ENCODE assay signal across 11 mouse cellular contexts in genomic region chr11:53759545-53760406, GRCm38 (mm10). TPM values are rescaled to one million over a fixed set of nuclear protein-coding genes. Genes with fewer than 3 reads are reported as not detected.
A peak's percentile ranks its signal among the peaks of the same experiment; 100 is the strongest.
DNase-seq lines count a peak whose midpoint lies in the region; ATAC-seq and TF ChIP-seq lines count a peak whose summit lies in the region.
"Had no signal": no experiment of that assay in that cellular context is flagged by ENCODE, and none has a peak within 500 bp of the region (broad histone marks: within the 10 kb centered on the region; RNA-seq: fewer than 3 reads in every experiment).

No protein-coding gene starts in this region.

- H3K9me3 ChIP-seq in neural tube, embryonic 12.5 days, result no peaks in the 10 kb centered on the region
- no peaks in the 10 kb centered on the region for H3K9me3 ChIP-seq in hindbrain, embryonic 12.5 days (replicated peaks)
- no peaks in the 10 kb centered on the region for H3K9me3 ChIP-seq in stomach, embryonic 15.5 days
- H3K9me3 ChIP-seq: G1E; liver, embryonic 13.5 days had no signal

- peak overlapping the region; percentile 51 for H3K27ac ChIP-seq in heart, adult 2 months
- no peak overlapping the region for H3K27ac ChIP-seq in neural tube, embryonic 12.5 days
- no peak overlapping the region for H3K27ac ChIP-seq in hindbrain, embryonic 12.5 days
- H3K27ac ChIP-seq in stomach, embryonic 15.5 days, result peak overlapping the region; percentile 70
- H3K27ac ChIP-seq: liver, embryonic 13.5 days had no signal

- 47% methylated on average over 22 of the region's 22 CpGs for WGBS in heart, adult 2 months
- 12% methylated on average over 22 of the region's 22 CpGs for WGBS in neural tube, embryonic 12.5 days
- 4% methylated on average over 22 of the region's 22 CpGs for WGBS in hindbrain, embryonic 12.5 days
- WGBS in stomach, embryonic 15.5 days, result 25% methylated on average over 22 of the region's 22 CpGs

- no peaks in the 10 kb centered on the region for H3K36me3 ChIP-seq in heart, adult 2 months (ENCODE audit: control insufficient read depth, insufficient read depth, low read length)
- H3K36me3 ChIP-seq in neural tube, embryonic 12.5 days, result no peaks in the 10 kb centered on the region
- no peaks in the 10 kb centered on the region for H3K36me3 ChIP-seq in hindbrain, embryonic 12.5 days
- H3K36me3 ChIP-seq in stomach, embryonic 15.5 days, result no peaks in the 10 kb centered on the region
- H3K36me3 ChIP-seq: G1E; liver, embryonic 13.5 days had no signal

- DNase-seq in heart, adult 2 months, result peak in 1 of 2 experiments; percentile 25
- no peak for DNase-seq in heart, postnatal 36 days
- no peak for DNase-seq in neural tube, embryonic 10.5 days (ENCODE audit: extremely low spot score, low spot score)
- no peak for DNase-seq in adrenal gland, adult 8-10 months
- DNase-seq: liver, embryonic 13.5 days had no signal

- TF ChIP-seq CTCF in heart, adult 2 months (IDR thresholded peaks at IDR 0.05), result no peak

- no peak overlapping the region for H3K9ac ChIP-seq in heart, adult 2 months (ENCODE audit: low read depth, low read length)
- H3K9ac ChIP-seq in neural tube, embryonic 12.5 days, result no peak overlapping the region
- H3K9ac ChIP-seq in hindbrain, embryonic 12.5 days, result no peak overlapping the region
- no peak overlapping the region for H3K9ac ChIP-seq in stomach, embryonic 15.5 days
- H3K9ac ChIP-seq: liver, embryonic 13.5 days had no signal

- no peaks in the 10 kb centered on the region for H3K27me3 ChIP-seq in heart, adult 2 months (ENCODE audit: control insufficient read depth, insufficient read depth, low read length)
- peaks cover 45% of the 10 kb centered on the region for H3K27me3 ChIP-seq in neural tube, embryonic 12.5 days (replicated peaks)
- peaks cover 50% of the 10 kb centered on the region for H3K27me3 ChIP-seq in hindbrain, embryonic 12.5 days
- H3K27me3 ChIP-seq in stomach, embryonic 15.5 days (replicated peaks), result no peaks in the 10 kb centered on the region

- intact Hi-C loops in heart, adult 2 months (cut with DNase I), result loop anchor here (10.0 kb wide), 1 partner anchor 355 kb away; no protein-coding TSS in a partner anchor
- intact Hi-C loops in heart, postnatal 36 days (cut with DNase I), result loop anchor here (10.0 kb wide), 1 partner anchor 345 kb away; the partner anchor contains the start of gene P4ha2

- no peak for ATAC-seq in neural tube, embryonic 12.5 days (ENCODE audit: low FRiP score, low read depth)
- no peak for ATAC-seq in hindbrain, embryonic 12.5 days (ENCODE audit: low FRiP score)
- no peak for ATAC-seq in stomach, embryonic 15.5 days (ENCODE audit: insufficient read depth, low FRiP score, low read depth)
- no peak for ATAC-seq in frontal cortex, adult (ENCODE audit: low TSS enrichment)

- TF ChIP-seq POLR2A in heart, adult 2 months (IDR thresholded peaks at IDR 0.05; ENCODE audit: insufficient read depth, low read depth, low read length), result no peak

- H3K4me2 ChIP-seq in neural tube, embryonic 12.5 days (replicated peaks), result peak overlapping the region; percentile 12; the same call in 1 of the 2 replicates
- peak overlapping the region; percentile 21; the same call in 1 of the 2 replicates for H3K4me2 ChIP-seq in hindbrain, embryonic 12.5 days (replicated peaks)
- peak overlapping the region; percentile 8 for H3K4me2 ChIP-seq in stomach, embryonic 15.5 days
- H3K4me2 ChIP-seq: liver, embryonic 13.5 days had no signal

- H3K4me1 ChIP-seq in heart, adult 2 months (ENCODE audit: control insufficient read depth, insufficient read depth, low read length), result peaks cover 34% of the 10 kb centered on the region
- H3K4me1 ChIP-seq in neural tube, embryonic 12.5 days, result peaks cover 14% of the 10 kb centered on the region
- H3K4me1 ChIP-seq in hindbrain, embryonic 12.5 days, result peaks cover 29% of the 10 kb centered on the region
- peaks cover 55% of the 10 kb centered on the region for H3K4me1 ChIP-seq in stomach, embryonic 15.5 days

- no peak for TF ChIP-seq EP300 in heart, adult 2 months (IDR thresholded peaks at IDR 0.05; ENCODE audit: insufficient read depth, low read depth, low read length)

- H3K4me3 ChIP-seq in heart, adult 2 months, result no peak overlapping the region
- no peak overlapping the region for H3K4me3 ChIP-seq in neural tube, embryonic 12.5 days
- H3K4me3 ChIP-seq in hindbrain, embryonic 12.5 days, result no peak overlapping the region
- H3K4me3 ChIP-seq in stomach, embryonic 15.5 days (replicated peaks), result no peak overlapping the region
- H3K4me3 ChIP-seq: liver, embryonic 13.5 days had no signal

- no peaks in the 10 kb centered on the region for H3K79me2 ChIP-seq in heart, adult 2 months (replicated peaks; ENCODE audit: control insufficient read depth, insufficient read depth, low read length)

RNA-seq across cellular contexts. Expression of gene Irf1, which starts 10.0 kb away (rescaled TPM):
- 10 to 100 TPM; 15.2 to 19.7 TPM for total RNA-seq in heart, adult 2 months (2021)
- polyA plus RNA-seq in heart, adult 2 months (2012; rRNA removed), result 20.5 and 28.6 TPM in 2 replicates
- total RNA-seq in heart, postnatal 36 days (2021), result 10 to 100 TPM; 18.6 to 23.6 TPM
- 3.3 and 4.5 TPM in 2 replicates for polyA plus RNA-seq in neural tube, embryonic 12.5 days (2016; fragmentation: Nextera tagmentation; extraction: Ambion mirVana)
- 4.1 and 4.5 TPM in 2 replicates for polyA plus RNA-seq in hindbrain, embryonic 12.5 days (2016; fragmentation: Nextera tagmentation; extraction: Ambion mirVana)
- 27.6 and 27.9 TPM in 2 replicates for polyA plus RNA-seq in stomach, embryonic 15.5 days (2015; fragmentation: Nextera tagmentation; extraction: Ambion mirVana)
- 10 to 100 TPM; 29.0 to 50.6 (median 43.2) TPM for total RNA-seq in adrenal gland, adult 8-10 months (2022)

RNA-seq across cellular contexts. Expression of gene Gm17334, which starts 13.2 kb away (rescaled TPM):
- total RNA-seq in heart, adult 2 months (2021), result under 1 TPM in 1 of 2 experiments, not detected in 1; 0.47 TPM
- 1.4 and 1.8 TPM in 2 replicates for polyA plus RNA-seq in heart, adult 2 months (2012; rRNA removed)
- under 1 TPM in 1 of 2 experiments, not detected in 1; 0.60 TPM for total RNA-seq in heart, postnatal 36 days (2021)
- not detected in 2 replicates for polyA plus RNA-seq in neural tube, embryonic 12.5 days (2016; fragmentation: Nextera tagmentation; extraction: Ambion mirVana)
- not detected in 2 replicates for polyA plus RNA-seq in hindbrain, embryonic 12.5 days (2016; fragmentation: Nextera tagmentation; extraction: Ambion mirVana)
- polyA plus RNA-seq in stomach, embryonic 15.5 days (2015; fragmentation: Nextera tagmentation; extraction: Ambion mirVana), result 0.19 and 0.24 TPM in 2 replicates
- total RNA-seq in adrenal gland, adult 8-10 months (2022), result 1 to 10 TPM in 2 of 4 experiments, under 1 TPM in 2; 0.84 to 1.5 (median 1.1) TPM
- total RNA-seq: G1E; gastrocnemius, postnatal 25 days had no signal
- polyA plus RNA-seq: G1E; liver, embryonic 13.5 days had no signal

RNA-seq across cellular contexts. Expression of gene Il5, which starts 39.2 kb away (rescaled TPM):
- not detected for total RNA-seq in heart, adult 2 months (2021)
- polyA plus RNA-seq in heart, adult 2 months (2012; rRNA removed), result 0.12 and 0.21 TPM in 2 replicates
- total RNA-seq in heart, postnatal 36 days (2021), result not detected
- not detected in 2 replicates for polyA plus RNA-seq in neural tube, embryonic 12.5 days (2016; fragmentation: Nextera tagmentation; extraction: Ambion mirVana)
- not detected in 2 replicates for polyA plus RNA-seq in hindbrain, embryonic 12.5 days (2016; fragmentation: Nextera tagmentation; extraction: Ambion mirVana)
- polyA plus RNA-seq in stomach, embryonic 15.5 days (2015; fragmentation: Nextera tagmentation; extraction: Ambion mirVana), result not detected in 2 replicates
- total RNA-seq in adrenal gland, adult 8-10 months (2022), result not detected
- total RNA-seq: gastrocnemius, postnatal 25 days had no signal
- polyA plus RNA-seq: G1E; liver, embryonic 13.5 days had no signal

RNA-seq across cellular contexts. Expression of gene Rad50, which starts 52.7 kb away (rescaled TPM):
- 1 to 10 TPM; 6.8 TPM for total RNA-seq in heart, adult 2 months (2021)
- polyA plus RNA-seq in heart, adult 2 months (2012; rRNA removed), result 1.9 and 3.0 TPM in 2 replicates
- total RNA-seq in heart, postnatal 36 days (2021), result 1 to 10 TPM; 6.9 to 8.1 TPM
- 15.4 and 18.2 TPM in 2 replicates for polyA plus RNA-seq in neural tube, embryonic 12.5 days (2016; fragmentation: Nextera tagmentation; extraction: Ambion mirVana)
- 18.5 and 21.4 TPM in 2 replicates for polyA plus RNA-seq in hindbrain, embryonic 12.5 days (2016; fragmentation: Nextera tagmentation; extraction: Ambion mirVana)
- polyA plus RNA-seq in stomach, embryonic 15.5 days (2015; fragmentation: Nextera tagmentation; extraction: Ambion mirVana), result 28.9 and 29.5 TPM in 2 replicates
- total RNA-seq in adrenal gland, adult 8-10 months (2022), result 10 to 100 TPM; 15.2 to 21.9 (median 18.6) TPM

Comparison
In these comparisons a context has a peak if more than half of its experiments do, and no peak if none do; other contexts are left out.
1. H3K27ac ChIP-seq: peak in heart, adult 2 months (single experiment) and stomach, embryonic 15.5 days (single experiment); none in neural tube, embryonic 12.5 days (single experiment) and hindbrain, embryonic 12.5 days (single experiment).
2. Peak in every context shown above with its lines, with median percentiles within 50 percentile points of each other: H3K4me2 ChIP-seq.